Comparison of ENCODE assay signal across 8 mouse cellular contexts in the genomic region with DNA sequence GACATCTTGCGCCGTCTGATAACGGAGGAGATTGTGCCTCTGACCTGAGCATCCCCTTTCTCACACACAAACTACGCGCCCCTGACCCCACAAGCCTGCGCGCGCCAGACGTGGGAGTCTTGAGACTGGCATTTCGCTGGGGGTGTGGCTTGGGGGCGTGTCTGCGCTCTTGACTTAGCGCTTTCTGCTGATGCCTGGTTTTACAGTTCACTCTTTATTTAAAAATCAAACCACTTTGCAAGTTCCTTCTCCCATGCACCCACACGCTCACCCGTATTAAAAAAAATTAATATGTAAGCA. TPM values are rescaled to one million over a fixed set of nuclear protein-coding genes. Genes with fewer than 3 reads are reported as not detected.
DNase-seq lines count a peak whose midpoint lies in the region; ATAC-seq and TF ChIP-seq lines count a peak whose summit lies in the region.
"Not testable (repeated sequence)": the region's sequence is repeated elsewhere in the genome, so short reads cannot be mapped to it uniquely, and the experiment has no call there.

No protein-coding gene starts in this region.

- TF ChIP-seq CTCF in bone marrow macrophage, adult 2 months (IDR thresholded peaks at IDR 0.05; ENCODE audit: low read depth, low read length); embryonic fibroblast, embryonic 13.5 days (IDR thresholded peaks at IDR 0.05; ENCODE audit: borderline replicate concordance, insufficient read depth, low read length); kidney, adult 2 months (conservative IDR thresholded peaks at IDR 0.05; ENCODE audit: insufficient read depth, insufficient read length, low read depth, low read length): not testable (repeated sequence)

- ATAC-seq in heart, embryonic 15.5 days (replicated peaks; ENCODE audit: insufficient number of reproducible peaks, insufficient read depth, low FRiP score, low read depth) = peak; percentile 33; the same call in 1 of the 2 replicates

- not testable (repeated sequence) for H3K4me1 ChIP-seq in bone marrow macrophage, adult 2 months (ENCODE audit: control insufficient read depth, insufficient read depth, low read length); embryonic fibroblast, embryonic 13.5 days (ENCODE audit: control insufficient read depth, insufficient read depth, low read length); heart, embryonic 15.5 days (replicated peaks); kidney, adult 2 months (ENCODE audit: control insufficient read depth, insufficient read depth, low read length); midbrain, embryonic 10.5 days

- H3K27ac ChIP-seq in bone marrow macrophage, adult 2 months (ENCODE audit: insufficient read depth, low read depth, low read length) = peak overlapping the region; percentile 71
- not testable (repeated sequence) for H3K27ac ChIP-seq in embryonic fibroblast, embryonic 13.5 days (ENCODE audit: insufficient read depth, low read length); heart, embryonic 15.5 days; kidney, adult 2 months (ENCODE audit: insufficient read depth, low read depth, low read length); midbrain, embryonic 10.5 days (replicated peaks)

- H3K4me2 ChIP-seq in heart, embryonic 15.5 days = peak overlapping the region; percentile 72

- not testable (repeated sequence) for TF ChIP-seq POLR2A in bone marrow macrophage, adult 2 months (IDR thresholded peaks at IDR 0.05; ENCODE audit: borderline replicate concordance, low read depth, low read length); embryonic fibroblast, embryonic 13.5 days (IDR thresholded peaks at IDR 0.05; ENCODE audit: low read depth, low read length); kidney, adult 2 months (IDR thresholded peaks at IDR 0.05; ENCODE audit: low read depth, low read length)

- peak overlapping the region; percentile 63 for H3K4me3 ChIP-seq in bone marrow macrophage, adult 2 months (ENCODE audit: insufficient read depth, low read length)
- peak overlapping the region; percentile 20 for H3K4me3 ChIP-seq in embryonic fibroblast, embryonic 13.5 days (ENCODE audit: insufficient read depth, low read length)
- H3K4me3 ChIP-seq in heart, embryonic 15.5 days = peak overlapping the region; percentile 51
- peak overlapping the region; percentile 61 for H3K4me3 ChIP-seq in kidney, adult 2 months (ENCODE audit: insufficient read depth, low read depth, low read length)
- peak overlapping the region; percentile 53 for H3K4me3 ChIP-seq in midbrain, embryonic 10.5 days

- H3K9me3 ChIP-seq in heart, embryonic 15.5 days (replicated peaks); midbrain, embryonic 10.5 days (replicated peaks): not testable (repeated sequence)

- WGBS in heart, embryonic 15.5 days = under 1% methylated on average over 15 of the region's 15 CpGs
- WGBS in kidney, adult 2 months = 1% methylated on average over 15 of the region's 15 CpGs
- WGBS in midbrain, embryonic 10.5 days = 1% methylated on average over 15 of the region's 15 CpGs

- H3K27me3 ChIP-seq in heart, embryonic 15.5 days; kidney, adult 2 months (replicated peaks; ENCODE audit: control insufficient read depth, insufficient read depth, low read length); midbrain, embryonic 10.5 days (ENCODE audit: low read depth, poor library complexity, severe bottlenecking): not testable (repeated sequence)

- H3K9ac ChIP-seq in heart, embryonic 15.5 days = not testable (repeated sequence)

- peak; percentile 37 to 39 for DNase-seq in B cell, adult 2 months
- peak; percentile 75 for DNase-seq in kidney, adult 2 months
- peak; percentile 39 for DNase-seq in liver
- DNase-seq in midbrain, embryonic 10.5 days (ENCODE audit: low spot score) = peak; percentile 61
- peak; percentile 9 for DNase-seq in retina, postnatal 7 days (ENCODE audit: low read depth, low spot score)

- H3K36me3 ChIP-seq in heart, embryonic 15.5 days; kidney, adult 2 months (ENCODE audit: control insufficient read depth, insufficient read depth, low read length); midbrain, embryonic 10.5 days: not testable (repeated sequence)

RNA-seq across cellular contexts. Expression of gene Gpr137b, which starts 0.2 kb away (rescaled TPM):
- polyA plus RNA-seq in bone marrow macrophage, adult 2 months (2012; ENCODE audit: insufficient read depth, insufficient read length, missing spikeins) = 167 and 190 TPM in 2 replicates
- polyA plus RNA-seq in embryonic fibroblast, embryonic 13.5 days (2011; ENCODE audit: insufficient read length, low read depth, missing spikeins) = 25.0 and 27.7 TPM in 2 replicates
- polyA plus RNA-seq in heart, embryonic 15.5 days (2015; fragmentation: Nextera tagmentation; extraction: Ambion mirVana) = 18.3 TPM in 2 replicates
- polyA plus RNA-seq in kidney, adult 2 months (2012; rRNA removed) = 283 and 302 TPM in 2 replicates
- polyA plus RNA-seq in midbrain, embryonic 10.5 days (2016; fragmentation: Nextera tagmentation; extraction: Ambion mirVana) = 24.0 and 27.5 TPM in 2 replicates

RNA-seq across cellular contexts. Expression of gene Nid1, which starts 43.3 kb away (rescaled TPM):
- polyA plus RNA-seq in bone marrow macrophage, adult 2 months (2012; ENCODE audit: insufficient read depth, insufficient read length, missing spikeins) = 0.88 and 1.1 TPM in 2 replicates
- polyA plus RNA-seq in embryonic fibroblast, embryonic 13.5 days (2011; ENCODE audit: insufficient read length, low read depth, missing spikeins) = 407 and 478 TPM in 2 replicates
- 75.8 and 111 TPM in 2 replicates for polyA plus RNA-seq in heart, embryonic 15.5 days (2015; fragmentation: Nextera tagmentation; extraction: Ambion mirVana)
- polyA plus RNA-seq in kidney, adult 2 months (2012; rRNA removed) = 64.6 and 67.6 TPM in 2 replicates
- 38.3 and 49.5 TPM in 2 replicates for polyA plus RNA-seq in midbrain, embryonic 10.5 days (2016; fragmentation: Nextera tagmentation; extraction: Ambion mirVana)

Comparison
In these comparisons a context has a peak if more than half of its experiments do, and no peak if none do; other contexts are left out.
1. DNase-seq: peak in every context shown above with its lines; median percentile 75 in kidney, adult 2 months; 61 in midbrain, embryonic 10.5 days; 39 in liver; 38 in B cell, adult 2 months; 9 in retina, postnatal 7 days.
2. RNA of gene Nid1, which starts 43.3 kb away (polyA plus RNA-seq): 407 to 478 TPM in embryonic fibroblast, embryonic 13.5 days, 75.8 to 111 TPM in heart, embryonic 15.5 days, 64.6 to 67.6 TPM in kidney, adult 2 months and 38.3 to 49.5 TPM in midbrain, embryonic 10.5 days; 0.88 to 1.1 TPM in bone marrow macrophage, adult 2 months; every median in the first group is over 10 times any median in the second.
3. Peak in every context shown above with its lines, with median percentiles within 50 percentile points of each other: H3K4me3 ChIP-seq.